Mouse (Mus musculus) bone marrow, adult 2 months (tissue): ENCODE data around the gene Tmsb15b2. TPM values are rescaled to one million over a fixed set of nuclear protein-coding genes. Genes with fewer than 3 reads are reported as not detected.
"Not testable (repeated sequence)": the region's sequence is repeated elsewhere in the genome, so short reads cannot be mapped to it uniquely, and the experiment has no call there.

ENCODE experiments used
- H3K27ac ChIP-seq: fragments of 200-500 bp; 2 replicates; pipeline ENCODE4 v1.5.1; 2012; ENCODE audit warnings: low read depth, mild to moderate bottlenecking, control low read depth, inconsistent platforms, low read length; ENCODE audit not compliant: control insufficient read depth, poor library complexity, insufficient read depth
- H3K4me1 ChIP-seq: fragments of 200-500 bp; 2 replicates; pipeline ENCODE4 v1.6.1; 2011; ENCODE audit warnings: low read length; ENCODE audit not compliant: control insufficient read depth, insufficient read depth
- H3K4me3 ChIP-seq: fragments of 200-500 bp; replicated peaks from 2 replicates; pipeline ENCODE3; 2011; ENCODE audit warnings: mild to moderate bottlenecking, low read depth, low read length, control low read depth; ENCODE audit not compliant: control insufficient read depth
- CTCF ChIP-seq: fragments of 200-500 bp; IDR thresholded peaks from 2 replicates; pipeline ENCODE4 v1.5.1; 2011; ENCODE audit warnings: low read length, control low read depth; ENCODE audit not compliant: control insufficient read depth, insufficient read depth
- POLR2A ChIP-seq: fragments of 200-500 bp; IDR thresholded peaks from 2 replicates; pipeline ENCODE4 v1.6.1; 2011; ENCODE audit warnings: low read depth, mild to moderate bottlenecking, control low read depth, low read length, borderline replicate concordance; ENCODE audit not compliant: control insufficient read depth
- WGBS: fragments of 180-500 bp; shearing (Covaris S2); methylation state at CpG from one replicate; pipeline ENCODE4 v1.1.7; 2018; 5-methylcytosine and 5-hydroxymethylcytosine counted together
- polyA plus RNA-seq: library from polyadenylated mRNA; stranded (reverse); fragments of >200 nt; gene quantifications from 2 replicates; pipeline ENCODE4 v1.2.4, GENCODE M21; 2011; ENCODE audit warnings: low replicate concordance; ENCODE audit not compliant: missing spikeins, insufficient read depth, insufficient read length

Gene Tmsb15b2
- polyA plus RNA-seq, 1 experiment, result 5.4 TPM

- peak overlapping the region; percentile 33 for H3K27ac ChIP-seq
- peak overlapping the region; percentile 18 for H3K4me3 ChIP-seq
- H3K4me1 ChIP-seq, result no peaks in the 10 kb centered on the region; the same call in 1 of the 2 replicates
- TF ChIP-seq CTCF (no peak), POLR2A (no peak)
- WGBS, result 34% methylated on average over 2 of the region's 2 CpGs
Observed at GRCm38 (mm10) chrX:136991274-136991673, 16.0 kb upstream of the Tmsb15b2 start.

GRCm38 (mm10) chrX:136986039-136986438 lies 10.7 kb upstream of the Tmsb15b2 start:
- H3K4me3 ChIP-seq, result no peak overlapping the region
- H3K27ac ChIP-seq, result peak overlapping the region; percentile 65
- no peak for TF ChIP-seq CTCF
- no peak for TF ChIP-seq POLR2A
- no peaks in the 10 kb centered on the region; the same call in 1 of the 2 replicates for H3K4me1 ChIP-seq

GRCm38 (mm10) chrX:136978616-136979015 lies 3.3 kb upstream of the Tmsb15b2 start:
- Histone ChIP-seq H3K4me1 (no peaks in the 10 kb centered on the region), H3K27ac (no peak overlapping the region), H3K4me3 (no peak overlapping the region)
- TF ChIP-seq CTCF (peak; percentile 39; the same call in 1 of the 2 replicates), POLR2A (no peak)

- 16% methylated on average over 15 of the region's 15 CpGs for WGBS
- TF ChIP-seq CTCF (no peak), POLR2A (no peak)
Observed at GRCm38 (mm10) chrX:136976424-136977084, 1.3 kb upstream of the Tmsb15b2 start, which contains the start of the genes Tmsb15l and Tmsb15b1. Tmsb15l (minus strand) TSS chrX:136976869. Tmsb15b1 (minus strand) TSS chrX:136976874.

GRCm38 (mm10) chrX:136959688-136960087 lies 15.6 kb downstream of the Tmsb15b2 start:
- TF ChIP-seq POLR2A (no peak), CTCF (0 out of 2 replicates have a peak, but pooled peaks have one; percentile 25)
- H3K4me1 ChIP-seq, result no peaks in the 10 kb centered on the region
- H3K4me3 ChIP-seq, result no peak overlapping the region
- 25% methylated on average over 2 of the region's 2 CpGs for WGBS
- H3K27ac ChIP-seq, result no peak overlapping the region

More at GRCm38 (mm10) chrX:136976424-136977084, 1.3 kb upstream of the Tmsb15b2 start, which contains the start of the genes Tmsb15l and Tmsb15b1:
- Histone ChIP-seq H3K27ac (no peak within 1 kb of the TSS), H3K4me1 (no peaks in the 10 kb centered on the region), H3K4me3 (peak within 1 kb of the TSS; percentile 62)

GRCm38 (mm10) chrX:136958300-136958699 lies 17.0 kb downstream of the Tmsb15b2 start:
- H3K4me1 ChIP-seq, H3K4me3 ChIP-seq, H3K27ac ChIP-seq: not testable (repeated sequence)
- WGBS, result 79% methylated on average over 5 of the region's 5 CpGs

GRCm38 (mm10) chrX:136957583-136958279 lies 17.6 kb downstream of the Tmsb15b2 start:
- not testable (repeated sequence) for H3K4me1 ChIP-seq, H3K4me3 ChIP-seq, H3K27ac ChIP-seq
- 48% methylated on average over 13 of the region's 13 CpGs for WGBS

- 33% methylated on average over 3 of the region's 3 CpGs for WGBS
- TF ChIP-seq POLR2A (no peak), CTCF (no peak)
- H3K4me3 ChIP-seq, result no peak overlapping the region
- no peak overlapping the region for H3K27ac ChIP-seq
- no peaks in the 10 kb centered on the region for H3K4me1 ChIP-seq
Observed at GRCm38 (mm10) chrX:136937985-136938384, 37.3 kb downstream of the Tmsb15b2 start.

- H3K27ac ChIP-seq, result no peak within 1 kb of the TSS
- 86% methylated on average over 14 of the region's 14 CpGs for WGBS
- H3K4me3 ChIP-seq, result no peak within 1 kb of the TSS
- H3K4me1 ChIP-seq, result no peaks in the 10 kb centered on the region
- TF ChIP-seq POLR2A (no peak), CTCF (no peak)
Observed at GRCm38 (mm10) chrX:136927031-136927430, 48.3 kb downstream of the Tmsb15b2 start, which contains the start of gene H2bfm. H2bfm (plus strand) TSS chrX:136927325.
